Mouse (Mus musculus) stomach, adult 2 months (tissue): ENCODE data around the gene Abcc1. TPM values are rescaled to one million over a fixed set of nuclear protein-coding genes. Genes with fewer than 3 reads are reported as not detected.

Experiments used
- polyA plus RNA-seq: library from polyadenylated mRNA; depleted of rRNA; stranded (reverse); fragments of >200 nt; gene quantifications from 2 replicates; pipeline ENCODE4 v1.2.3, GENCODE M21; 2012; rRNA removed

Gene Abcc1
- polyA plus RNA-seq, result 22.0 and 22.2 TPM in 2 replicates

GRCm38 (mm10) chr16:14361362-14362098 lies at the start of gene Abcc1:
Abcc1 (plus strand) TSS chr16:14361558.

GRCm38 (mm10) chr16:14316884-14317876 lies 44.2 kb upstream of the Abcc1 start, which contains the start of gene Fopnl:
Fopnl (minus strand) TSS chr16:14317405.

Other genes with a start within 250 kb of the Abcc1 start
- gene Nde1, start 198.3 kb upstream of the Abcc1 start, polyA plus RNA-seq, result 11.1 and 13.9 TPM in 2 replicates
- 1.8 and 2.8 TPM in 2 replicates for gene Marf1, start 198.2 kb upstream of the Abcc1 start, polyA plus RNA-seq
- 25.7 and 50.1 TPM in 2 replicates for gene Myh11, start 70.2 kb upstream of the Abcc1 start, polyA plus RNA-seq
- 14.8 and 17.1 TPM in 2 replicates for gene Fopnl, start 44.2 kb upstream of the Abcc1 start, polyA plus RNA-seq
- gene A630010A05Rik, start 200.8 kb downstream of the Abcc1 start, polyA plus RNA-seq, result not detected in 2 replicates